Mouse (Mus musculus): ENCODE results near the gene Ebf1.
A peak's percentile ranks its signal among the peaks of the same experiment; 100 is the strongest.

Ebf1 gene

DNA sequence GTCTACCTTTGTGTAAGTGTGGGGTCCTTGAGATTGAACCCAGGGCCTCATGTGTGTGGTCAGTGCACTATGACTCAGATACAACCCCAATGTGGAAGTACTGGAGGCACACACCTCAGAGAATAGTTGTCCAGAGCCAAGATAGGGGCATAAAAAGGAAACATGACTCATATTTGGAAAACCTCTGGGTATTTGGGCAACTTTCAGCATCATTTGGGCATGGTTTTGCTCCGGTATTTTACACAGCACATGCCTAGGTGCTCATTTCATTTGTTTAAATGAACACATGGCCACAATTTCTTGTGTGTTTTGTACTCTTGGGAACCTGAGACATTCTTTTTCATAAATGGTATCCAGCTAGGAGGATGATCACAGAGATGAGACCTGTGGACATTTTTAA is 161.9 kb downstream of the Ebf1 start:
- DNase-seq (ENCODE audit: low spot score in 2 of 2): no peak

DNA sequence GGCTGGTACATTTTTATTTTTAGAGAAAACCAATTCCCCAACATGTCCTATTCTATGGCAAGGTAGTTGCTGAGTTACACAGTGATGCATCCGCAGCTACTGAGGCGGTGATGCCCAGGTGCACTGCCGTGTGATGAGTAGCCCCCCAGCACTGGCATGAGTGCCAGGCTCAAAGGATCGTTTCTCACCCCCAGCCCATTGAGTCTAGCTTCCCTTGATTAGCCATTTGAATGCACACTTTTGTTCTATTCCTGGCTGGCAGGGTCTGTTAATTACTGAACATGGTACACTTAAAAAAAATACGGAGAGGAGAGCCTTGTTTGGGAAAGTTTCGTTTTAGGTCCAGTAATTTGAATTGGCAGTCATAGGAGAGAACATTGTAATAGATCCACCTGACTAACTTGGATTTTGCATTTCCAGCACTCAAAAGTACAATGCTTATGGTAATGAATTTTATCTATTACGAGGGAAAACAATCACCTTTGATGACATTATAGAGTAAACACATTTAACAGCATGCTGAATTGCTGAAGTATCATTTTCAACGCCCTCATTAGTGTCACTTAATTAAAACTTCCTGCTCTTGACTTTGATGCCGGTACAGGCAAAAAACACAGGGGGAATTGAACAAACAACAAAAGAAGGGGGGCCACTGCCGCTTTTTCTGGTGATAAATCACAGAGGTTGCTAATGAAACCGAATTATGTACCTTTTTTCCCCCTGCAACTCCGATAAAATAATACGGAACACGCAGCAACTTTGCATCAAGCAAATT is 167.3 kb downstream of the Ebf1 start:
- DNase-seq (ENCODE audit: low spot score in 2 of 2): no peak

DNA sequence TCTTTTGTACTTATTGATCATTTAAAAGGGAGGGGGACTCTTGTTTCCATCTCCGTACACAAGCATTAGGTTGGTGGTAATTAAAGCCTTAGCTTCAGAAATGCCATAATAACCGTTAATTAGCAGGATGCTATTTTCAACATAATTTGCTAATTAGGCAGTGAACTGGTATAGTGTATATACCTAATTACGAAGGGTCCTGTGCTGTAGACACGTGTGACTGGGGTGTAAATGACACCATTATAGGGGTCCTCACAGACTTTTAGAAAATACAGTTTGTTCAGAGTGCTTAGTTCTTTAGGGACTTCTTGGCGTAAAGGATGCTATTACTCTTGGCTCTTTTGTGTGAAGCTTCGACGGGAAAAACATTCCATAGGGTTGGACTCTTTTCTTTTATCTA is 167.9 kb downstream of the Ebf1 start:
- DNase-seq (ENCODE audit: low spot score in 2 of 2): no peak

DNA sequence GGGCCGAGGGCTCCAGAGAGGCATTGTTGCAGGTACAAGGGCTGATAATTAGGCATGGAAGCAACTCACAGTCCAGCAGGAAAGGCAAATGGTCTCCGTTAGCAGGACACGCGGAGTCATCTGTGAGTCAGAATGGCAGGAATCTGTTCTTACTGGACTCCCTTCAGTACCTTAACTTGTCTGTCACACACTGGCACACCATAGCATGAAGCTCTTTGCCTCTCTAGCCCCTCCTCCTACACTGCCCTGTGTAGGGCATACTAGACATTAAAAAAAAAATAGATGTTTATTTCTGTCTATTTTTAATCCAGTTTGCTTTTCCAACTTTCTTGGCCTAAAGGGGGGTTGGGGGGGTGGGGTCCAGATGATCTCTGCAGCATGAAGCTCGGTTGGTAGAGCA is 168.4 kb downstream of the Ebf1 start:
- no peak for DNase-seq (ENCODE audit: low spot score in 2 of 2)

DNA sequence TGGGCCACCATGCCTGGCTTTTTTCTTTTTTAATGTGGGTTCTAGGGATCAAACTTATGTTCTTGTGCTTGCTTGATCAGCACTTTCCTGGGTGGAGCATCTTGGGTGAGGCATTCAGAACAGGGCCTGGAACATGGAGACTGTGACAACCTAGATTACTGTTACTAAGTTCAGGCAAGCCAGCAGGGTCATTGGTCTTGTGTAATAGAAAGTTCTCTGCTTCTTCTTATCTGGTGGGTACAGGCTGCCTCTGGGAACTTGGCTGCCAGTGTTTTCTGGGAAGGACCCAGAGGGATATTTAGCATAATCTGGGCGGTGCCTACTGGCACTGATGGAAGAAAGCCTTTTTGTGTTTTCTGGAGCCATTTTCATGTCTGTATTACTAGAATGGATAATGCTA is 170.9 kb downstream of the Ebf1 start:
- no peak for DNase-seq (ENCODE audit: low spot score in 2 of 2)

DNA sequence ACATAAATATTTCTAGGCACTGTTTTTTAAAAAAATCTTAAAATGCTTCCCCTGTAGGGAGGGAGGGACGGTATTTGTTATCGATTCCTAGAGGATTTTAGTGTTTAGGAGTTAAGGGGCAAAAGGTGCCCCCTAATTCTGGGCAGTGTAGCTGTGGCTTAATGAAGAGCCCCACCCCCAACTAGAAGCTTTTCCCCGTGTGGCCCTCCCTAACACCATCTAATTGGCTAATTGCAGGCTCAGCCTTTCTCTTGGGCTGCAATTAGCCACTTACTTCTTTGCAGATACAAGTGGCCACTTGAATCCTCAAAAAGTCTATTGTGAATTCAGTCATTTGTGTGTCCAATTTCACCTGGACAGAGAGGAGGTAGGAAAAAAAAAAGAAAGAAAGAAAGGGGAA is 175.7 kb downstream of the Ebf1 start:
- no peak for DNase-seq (ENCODE audit: low spot score in 2 of 2)

DNA sequence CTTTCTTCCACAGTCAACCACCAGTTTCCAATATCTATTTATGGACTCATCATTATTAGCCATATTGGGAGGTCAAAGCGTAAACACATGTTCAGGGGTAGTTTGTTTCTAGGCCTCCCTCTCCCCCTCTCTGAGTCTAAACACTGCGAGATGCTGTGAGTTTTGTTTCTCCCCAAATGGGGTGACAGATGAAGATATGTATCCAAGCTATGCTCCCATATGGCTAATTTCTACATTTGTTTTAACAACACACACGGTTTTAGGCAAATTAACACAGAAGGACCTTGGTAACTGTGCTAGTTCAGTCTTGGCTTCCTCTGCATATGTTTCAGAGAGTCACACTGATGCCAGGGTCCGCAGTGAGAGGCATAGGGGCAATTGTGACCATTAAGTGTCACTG is 177.8 kb downstream of the Ebf1 start:
- DNase-seq (ENCODE audit: low spot score in 2 of 2): no peak

DNA sequence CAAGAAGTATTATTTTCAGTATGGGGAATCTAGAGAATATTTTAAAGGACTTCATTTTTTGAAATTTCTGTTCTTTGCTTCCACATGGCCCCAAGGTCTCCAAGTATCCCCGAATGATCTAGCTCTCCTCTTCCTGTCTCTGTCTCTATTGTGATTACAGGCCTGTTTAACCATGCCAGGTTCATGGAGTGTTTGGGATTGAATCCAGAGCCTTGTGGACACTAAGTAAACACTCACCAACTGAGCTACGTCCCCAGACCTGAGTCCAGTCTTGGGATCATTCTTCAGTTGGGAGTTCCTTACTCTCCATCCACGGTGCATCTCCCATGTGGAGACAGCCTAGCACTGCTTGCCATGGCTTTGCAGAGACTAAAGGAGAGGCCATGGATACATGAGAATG is 178.7 kb downstream of the Ebf1 start:
- no peak for DNase-seq (ENCODE audit: low spot score in 2 of 2)

DNA sequence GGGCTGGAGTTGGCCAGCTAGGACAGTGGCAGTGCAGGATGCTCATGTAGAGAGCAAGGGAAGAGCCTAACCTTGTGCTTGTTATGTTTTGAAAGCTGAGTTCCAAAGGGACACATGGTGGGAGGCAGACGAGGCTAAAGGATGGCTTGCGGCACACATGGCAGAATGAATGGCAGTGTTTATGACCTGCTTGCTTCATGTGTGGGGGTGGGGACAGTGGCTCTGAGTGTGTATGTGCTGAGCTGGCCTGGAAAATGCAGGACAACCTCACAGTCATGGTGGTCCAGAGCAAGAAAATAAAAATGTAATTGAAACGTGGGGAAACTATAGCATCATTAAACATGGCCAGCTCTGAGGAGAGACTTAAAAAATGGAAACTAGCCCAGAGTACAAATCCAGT is 181.2 kb downstream of the Ebf1 start:
- no peak for DNase-seq (ENCODE audit: low spot score in 2 of 2)

DNA sequence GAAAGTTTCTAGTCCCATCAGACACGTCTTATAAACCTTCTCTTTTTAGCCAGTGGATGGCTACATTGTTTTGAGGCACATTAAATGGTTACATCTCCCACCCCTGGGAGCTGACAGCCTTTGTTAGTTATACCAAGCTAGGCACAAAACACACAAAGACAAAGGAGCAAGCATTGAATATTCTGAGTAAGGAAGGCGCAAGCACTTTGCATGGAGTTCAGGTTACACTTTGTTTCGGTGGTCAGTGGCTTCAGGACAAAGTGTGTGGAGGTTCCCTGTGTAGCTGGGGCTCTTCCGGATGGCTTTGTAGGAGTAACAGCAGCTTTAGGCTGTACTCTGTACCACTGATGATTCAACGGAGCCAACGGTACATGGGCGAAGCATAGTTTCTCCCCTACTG is 186.9 kb downstream of the Ebf1 start:
- no peak for DNase-seq (ENCODE audit: low spot score in 2 of 2)

DNA sequence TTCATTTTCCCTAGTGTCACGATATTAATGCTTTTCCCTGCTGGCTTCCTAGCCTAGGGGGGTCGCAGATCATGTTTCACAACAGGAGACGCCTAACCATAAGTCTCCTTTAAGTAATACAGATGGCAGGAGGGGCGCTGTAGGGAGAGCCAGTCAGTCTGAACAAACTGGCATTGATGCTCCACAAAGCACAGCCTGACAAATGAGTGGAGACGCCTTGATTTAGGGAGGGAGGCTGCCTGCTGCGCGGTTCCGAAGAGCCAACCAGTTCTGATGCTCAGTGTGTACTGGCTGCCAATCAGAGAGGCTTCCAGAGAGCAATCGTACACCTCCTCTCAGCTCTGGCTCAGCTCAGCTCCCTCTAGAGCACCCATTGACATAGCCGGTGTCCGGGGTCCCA is 189.5 kb downstream of the Ebf1 start:
- peak; percentile 10 to 12 for DNase-seq (ENCODE audit: low spot score in 2 of 2)

DNA sequence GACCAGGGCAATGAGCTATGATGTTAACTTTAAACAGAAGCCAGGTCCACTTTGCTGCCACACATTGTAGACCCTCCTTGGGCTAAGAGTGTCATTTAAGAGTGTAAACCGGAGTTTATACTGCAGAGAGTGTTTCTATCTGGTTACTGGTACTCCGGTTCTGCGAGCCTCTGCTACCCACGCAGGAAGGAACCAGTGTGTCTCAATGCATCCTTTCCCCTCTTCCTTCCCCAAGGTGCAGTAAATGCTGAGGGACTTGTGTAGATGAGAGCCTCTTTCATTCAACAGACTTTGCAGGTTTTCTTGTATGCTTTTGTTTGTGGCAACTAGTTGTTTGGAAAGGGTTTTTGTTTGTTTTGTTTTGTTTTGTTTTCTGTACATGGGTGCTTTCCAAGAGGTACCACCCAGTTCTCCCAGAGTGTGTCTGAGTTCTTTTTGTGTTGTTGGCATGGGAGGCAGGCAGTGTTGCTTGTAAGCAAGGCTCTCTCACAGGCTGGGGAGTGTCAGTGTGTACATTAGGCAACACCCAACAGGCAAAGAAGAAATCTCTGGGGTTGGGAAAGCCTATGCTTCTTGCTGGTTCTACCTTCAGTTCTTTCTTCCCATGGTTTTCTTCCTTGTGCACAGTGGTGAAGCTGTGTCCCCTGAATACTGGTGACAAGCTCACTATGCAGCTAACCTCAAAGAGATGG is 191.9 kb downstream of the Ebf1 start:
- no peak for DNase-seq (ENCODE audit: low spot score in 2 of 2)

DNA sequence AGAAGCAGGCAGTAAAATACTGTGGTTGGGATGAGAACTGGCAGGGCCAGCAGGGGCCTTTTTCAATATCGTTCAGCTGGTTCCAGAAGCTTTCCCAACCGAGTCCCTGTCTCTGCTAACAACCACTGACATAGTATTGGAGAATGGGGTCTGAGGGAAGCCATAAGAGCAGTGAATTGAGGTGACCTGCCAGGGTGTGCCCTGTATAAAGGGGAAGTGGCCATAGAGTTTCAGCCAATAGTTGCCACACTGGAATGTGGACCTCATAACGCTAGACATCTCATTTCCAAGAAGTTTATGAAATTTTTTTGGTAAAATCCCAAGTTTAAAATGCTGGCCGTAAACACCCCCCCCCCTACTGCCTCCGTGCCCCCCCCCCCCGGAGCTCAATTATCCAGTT is 193.9 kb downstream of the Ebf1 start:
- no peak for DNase-seq (ENCODE audit: low spot score in 2 of 2)

DNA sequence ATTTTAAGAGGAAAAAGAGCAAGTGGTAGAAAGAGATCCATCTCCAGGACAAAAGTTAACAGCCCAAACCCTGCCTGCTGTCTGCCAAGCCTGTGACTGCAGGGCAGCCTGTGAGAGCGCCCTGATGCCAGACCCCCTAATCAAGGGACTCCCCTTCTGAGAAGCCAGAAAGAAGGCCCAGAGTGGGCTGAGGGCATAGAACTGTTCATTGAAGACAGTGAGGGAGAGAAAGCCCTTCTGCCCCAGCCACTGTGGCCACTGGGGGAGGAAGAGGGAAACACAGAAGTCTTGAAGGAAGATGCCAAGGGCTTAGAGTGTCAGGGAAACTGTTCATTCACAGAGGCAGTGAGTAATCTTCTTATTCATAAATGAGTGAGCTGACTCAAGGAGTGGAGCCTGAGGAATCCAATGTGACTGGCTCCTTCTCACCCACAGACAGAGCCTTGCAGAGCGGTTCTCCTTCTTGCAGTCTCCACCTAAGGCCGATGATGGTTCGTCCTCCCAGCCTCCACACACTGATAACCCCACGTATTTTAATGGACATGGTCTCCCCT is 195.2 kb downstream of the Ebf1 start:
- DNase-seq (ENCODE audit: low spot score in 2 of 2): no peak

DNA sequence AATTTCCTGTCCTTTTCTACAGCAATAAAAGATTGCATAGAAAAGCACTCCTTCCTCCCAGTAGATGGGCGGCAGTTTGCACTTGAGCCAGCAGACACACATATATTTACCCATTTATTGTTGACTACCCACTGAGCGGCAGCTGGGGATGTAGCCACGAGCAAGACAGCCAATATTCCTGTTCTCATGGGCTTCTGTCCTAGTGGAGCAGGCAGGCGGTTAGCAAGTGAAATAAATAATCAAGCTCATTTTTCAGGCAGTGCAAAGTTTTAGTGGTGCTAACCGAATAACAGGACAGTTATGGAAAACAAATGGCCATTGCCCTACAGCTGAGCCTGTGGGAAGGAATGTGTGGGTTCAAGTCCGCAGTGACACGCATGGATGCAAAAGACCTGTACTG is 196.4 kb downstream of the Ebf1 start:
- no peak for DNase-seq (ENCODE audit: low spot score in 2 of 2)

DNA sequence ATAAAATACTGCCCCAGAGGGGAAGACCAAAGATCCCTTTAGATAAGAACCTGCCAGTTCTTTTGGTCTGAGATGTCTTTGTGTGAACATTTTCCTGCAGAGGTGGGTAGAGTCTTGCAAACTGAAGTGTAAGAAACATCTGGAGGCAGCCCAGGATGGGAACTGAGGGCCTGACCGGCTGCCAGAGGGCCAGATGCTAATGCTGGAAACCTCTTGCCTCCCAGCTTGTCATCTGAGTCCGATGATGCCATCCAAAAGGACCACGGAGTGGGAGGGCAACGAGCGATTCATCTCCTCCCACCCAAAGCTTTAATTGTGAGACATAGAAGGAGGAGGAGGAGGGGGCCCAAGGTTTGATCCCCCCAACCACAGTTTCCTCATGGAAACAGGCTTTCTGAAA is 197.7 kb downstream of the Ebf1 start:
- DNase-seq (ENCODE audit: low spot score in 2 of 2): no peak

DNA sequence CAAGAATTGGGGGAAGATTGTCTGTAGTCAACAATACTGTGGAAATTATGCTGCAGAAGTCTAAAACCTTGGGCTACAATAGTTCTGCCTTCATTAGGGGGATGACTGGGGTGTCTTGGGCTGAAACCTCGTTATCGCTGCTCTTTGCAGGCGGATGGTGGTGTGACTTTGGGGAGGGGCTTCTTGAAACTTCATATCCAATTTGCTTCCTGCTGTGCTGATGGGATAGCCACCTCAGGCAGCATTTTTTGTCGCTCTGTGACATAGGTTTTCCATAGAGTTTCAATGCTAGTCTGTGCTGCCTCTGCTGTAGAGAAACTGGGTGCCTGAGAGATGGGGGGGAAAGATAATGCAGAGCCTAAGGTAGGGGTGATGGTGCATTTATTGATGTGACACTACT is 198.9 kb downstream of the Ebf1 start:
- DNase-seq (ENCODE audit: low spot score in 2 of 2): no peak

DNA sequence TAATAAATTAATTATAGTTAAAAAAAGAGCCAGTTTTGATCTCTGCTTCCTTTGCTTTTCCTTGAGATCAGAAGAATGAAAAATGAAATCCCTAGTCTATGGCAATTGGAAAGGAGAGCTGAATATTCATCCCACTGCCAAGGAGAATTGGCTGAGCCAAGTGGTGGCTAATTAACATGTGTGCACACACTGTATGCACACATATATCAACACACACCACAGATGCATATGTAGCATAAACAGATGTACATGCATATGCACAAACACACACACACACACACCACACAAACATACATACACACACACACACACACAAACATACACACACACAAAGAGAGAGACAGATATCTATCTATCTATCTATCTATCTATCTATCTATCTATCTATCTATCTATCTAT is 205.2 kb downstream of the Ebf1 start:
- no peak for DNase-seq (ENCODE audit: low spot score in 2 of 2)

DNA sequence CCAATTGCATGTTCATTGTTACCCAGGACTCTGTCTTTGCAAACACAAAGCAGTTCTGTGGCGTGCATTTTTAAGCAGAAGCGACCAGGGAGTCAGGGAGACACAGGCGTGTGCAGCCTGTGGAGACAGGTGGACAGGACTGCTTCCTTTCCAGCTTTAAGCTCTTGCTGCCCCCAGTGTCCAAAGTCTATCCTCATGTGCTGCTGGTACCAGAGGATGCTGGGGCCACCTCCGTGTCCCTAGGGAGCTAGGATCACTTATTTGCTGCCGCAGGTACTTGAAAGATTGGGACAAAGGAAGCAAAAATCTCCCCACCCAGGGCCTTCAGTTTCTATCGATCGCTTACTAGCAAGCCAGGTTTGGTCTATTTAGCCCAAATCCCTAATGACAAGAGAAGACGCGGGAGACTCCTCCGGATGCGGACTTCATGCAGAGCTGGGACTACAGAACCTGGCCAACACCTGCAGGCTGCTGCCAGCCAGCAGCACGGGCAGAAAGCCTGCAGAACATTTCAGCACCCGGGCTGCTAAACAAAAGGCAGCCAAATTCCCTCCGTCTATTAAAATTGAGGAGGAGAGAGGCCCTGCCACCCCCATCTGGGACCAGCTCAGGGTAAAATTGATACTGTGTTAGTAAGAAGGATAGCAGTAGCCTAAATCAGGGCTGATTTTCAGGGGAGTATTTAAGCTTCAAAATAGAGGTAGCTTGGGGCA is 215.3 kb downstream of the Ebf1 start:
- no peak for DNase-seq (ENCODE audit: low spot score in 2 of 2)

DNA sequence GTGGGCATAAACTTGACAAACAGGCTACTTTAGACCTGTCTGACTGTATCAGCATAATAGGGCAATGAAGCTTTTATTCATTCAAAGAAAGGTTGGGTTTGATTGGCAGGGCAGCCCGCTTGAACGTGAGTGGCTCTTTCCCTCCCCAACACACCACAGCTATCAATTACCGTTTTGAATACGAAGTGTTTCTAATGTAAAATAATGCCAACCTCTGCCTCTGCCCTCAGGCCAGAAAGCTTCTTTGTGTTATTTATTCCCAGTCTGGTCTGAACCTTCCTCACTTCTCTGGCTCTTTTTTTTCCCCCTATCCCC is 215.8 kb downstream of the Ebf1 start:
- no peak for DNase-seq (ENCODE audit: low spot score in 2 of 2)

DNA sequence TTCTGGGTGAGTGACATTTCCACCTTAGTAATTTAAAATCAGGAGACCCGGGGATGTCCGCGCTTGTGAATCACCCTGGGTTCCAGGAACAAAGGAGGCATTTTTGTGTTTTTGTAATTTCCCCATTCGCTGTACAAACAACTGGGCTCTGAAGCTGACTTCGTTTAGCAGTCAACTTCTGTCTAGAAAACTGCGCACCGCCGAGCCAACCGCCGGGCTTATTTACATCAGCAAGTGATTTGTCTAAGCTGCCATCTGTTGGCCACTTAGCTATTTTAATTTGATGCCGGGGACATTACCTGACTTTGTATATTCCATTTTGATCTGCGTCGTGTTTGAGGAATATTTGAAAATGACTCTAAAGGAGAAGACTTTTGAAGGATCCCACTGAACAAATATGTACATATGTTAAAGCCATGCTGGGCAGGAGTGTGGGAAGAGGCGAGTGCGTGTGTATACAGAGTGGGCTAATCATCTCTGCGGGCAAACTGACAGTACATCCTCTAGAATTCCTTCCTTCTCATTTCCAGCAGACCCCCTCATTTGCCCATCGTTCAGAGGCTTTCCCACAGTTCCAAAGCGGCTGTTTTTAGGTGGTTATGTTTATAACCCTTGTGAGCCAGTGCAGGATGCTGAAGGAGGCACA is 216.4 kb downstream of the Ebf1 start:
- no peak for DNase-seq (ENCODE audit: low spot score in 2 of 2)

DNA sequence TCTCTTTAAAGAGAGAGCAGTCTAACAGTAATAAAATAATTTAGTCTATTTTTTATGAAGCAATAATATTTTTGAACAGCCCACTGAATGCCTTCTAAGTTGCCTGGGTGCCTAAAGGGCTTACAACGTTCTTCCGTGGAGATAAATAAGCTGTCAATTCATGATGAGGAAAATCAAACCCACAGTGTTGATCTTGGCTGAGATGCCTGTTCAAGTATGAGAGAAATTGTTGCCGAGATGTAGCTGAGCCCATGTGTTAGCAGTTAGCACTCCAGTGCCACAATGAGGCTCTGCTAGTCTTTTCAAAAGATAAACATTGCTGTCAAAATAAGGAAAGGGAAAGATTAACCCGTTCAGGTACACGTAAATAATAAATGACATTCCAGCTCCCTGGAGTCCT is 218.0 kb downstream of the Ebf1 start:
- no peak for DNase-seq (ENCODE audit: low spot score in 2 of 2)
